Mouse (Mus musculus) midbrain, embryonic 16.5 days (tissue): ENCODE measurements around the gene Cyp20a1. TPM values are rescaled to one million over a fixed set of nuclear protein-coding genes. Genes with fewer than 3 reads are reported as not detected.

Experiments used
- ATAC-seq: fragments of 200-750 bp; cut with Nextera tagmentation; 2 replicates; pipeline ENCODE4 v1.8.0; 2017; ENCODE audit warnings: moderate TSS enrichment
- H3K27ac ChIP-seq: fragments of 300-500 bp; sonication (generic); 2 replicates; pipeline ENCODE4 v1.5.1; 2014; ENCODE audit warnings: mild to moderate bottlenecking, low read length, mixed read lengths
- H3K27me3 ChIP-seq: fragments of 300-500 bp; sonication (generic); 2 replicates; pipeline ENCODE4 v1.6.1; 2014; ENCODE audit warnings: low read depth, low read length, mixed read lengths; ENCODE audit not compliant: control insufficient read depth, insufficient read depth
- H3K36me3 ChIP-seq: fragments of 300-500 bp; sonication (generic); 2 replicates; pipeline ENCODE4 v1.6.1; 2014; ENCODE audit warnings: mild to moderate bottlenecking, low read length, moderate library complexity, mixed read lengths; ENCODE audit not compliant: control insufficient read depth, insufficient read depth
- H3K4me1 ChIP-seq: fragments of 300-500 bp; sonication (generic); 2 replicates; pipeline ENCODE4 v1.6.1; 2014; ENCODE audit warnings: mild to moderate bottlenecking, low read length, mixed read lengths; ENCODE audit not compliant: control insufficient read depth, insufficient read depth
- H3K4me2 ChIP-seq: fragments of 300-500 bp; sonication (generic); 2 replicates; pipeline ENCODE4 v1.6.1; 2014; ENCODE audit warnings: mild to moderate bottlenecking, low read length, mixed read lengths
- H3K4me3 ChIP-seq: fragments of 300-500 bp; sonication (generic); 2 replicates; pipeline ENCODE4 v1.5.1; 2014; ENCODE audit warnings: low read depth, mild to moderate bottlenecking, low read length, moderate library complexity, mixed read lengths
- H3K9ac ChIP-seq: fragments of 300-500 bp; sonication (generic); 2 replicates; pipeline ENCODE4 v1.6.1; 2014; ENCODE audit warnings: low read depth, low read length, mixed read lengths
- H3K9me3 ChIP-seq: fragments of 300-500 bp; sonication (generic); replicated peaks from 2 replicates; pipeline ENCODE4 v1.6.1; 2014; ENCODE audit warnings: mild to moderate bottlenecking, low read length, mixed read lengths; ENCODE audit not compliant: control insufficient read depth, poor library complexity, severe bottlenecking
- WGBS: fragments of 180-500 bp; shearing (Covaris S2); extraction: QIAGEN DNeasy Blood & Tissue Kit; methylation state at CpG from one replicate; pipeline ENCODE4 v1.1.7; 2014; 5-methylcytosine and 5-hydroxymethylcytosine counted together
- polyA plus RNA-seq: library from polyadenylated mRNA; unstranded; fragments of >200 nt; fragmentation: Nextera tagmentation; extraction: Ambion mirVana; gene quantifications from 2 replicates; pipeline ENCODE4 v1.2.1, GENCODE M21; 2015

Cyp20a1 gene
- polyA plus RNA-seq, 1 experiment from 2014 or later = 7.3 TPM

DNA sequence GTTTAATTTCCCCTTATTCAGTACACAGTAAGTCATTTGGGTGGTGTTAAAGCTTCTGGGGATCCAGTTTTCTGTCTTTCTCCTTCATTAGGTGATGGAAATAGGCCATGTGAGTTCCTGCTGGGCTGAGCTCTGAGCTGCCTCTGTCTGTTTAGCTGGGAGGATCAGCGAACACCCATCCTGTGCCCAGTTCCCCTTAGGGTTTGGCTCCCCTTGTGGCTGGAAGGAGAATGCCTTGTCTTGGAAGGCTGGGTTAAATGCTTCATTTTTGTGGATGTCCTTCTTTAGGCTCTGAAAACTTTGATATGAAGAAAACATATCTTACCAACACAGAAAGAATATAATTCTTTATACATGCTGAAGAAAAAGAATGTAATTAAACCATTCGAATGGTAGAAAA is 85.8 kb downstream of the Cyp20a1 start:
- Histone ChIP-seq H3K27ac (no peak overlapping the region), H3K4me3 (no peak overlapping the region), H3K27me3 (no peaks in the 10 kb centered on the region), H3K9ac (no peak overlapping the region), H3K9me3 (no peaks in the 10 kb centered on the region), H3K4me1 (no peaks in the 10 kb centered on the region), H3K4me2 (no peak overlapping the region), H3K36me3 (no peaks in the 10 kb centered on the region)
- no peak for ATAC-seq
- WGBS = 76% methylated on average over 2 of the region's 2 CpGs

- WGBS = 90% methylated on average over 5 of the region's 5 CpGs
- H3K4me3 ChIP-seq = no peak overlapping the region
Observed at GRCm38 (mm10) chr1:60431531-60431930, 88.4 kb downstream of the Cyp20a1 start.

DNA sequence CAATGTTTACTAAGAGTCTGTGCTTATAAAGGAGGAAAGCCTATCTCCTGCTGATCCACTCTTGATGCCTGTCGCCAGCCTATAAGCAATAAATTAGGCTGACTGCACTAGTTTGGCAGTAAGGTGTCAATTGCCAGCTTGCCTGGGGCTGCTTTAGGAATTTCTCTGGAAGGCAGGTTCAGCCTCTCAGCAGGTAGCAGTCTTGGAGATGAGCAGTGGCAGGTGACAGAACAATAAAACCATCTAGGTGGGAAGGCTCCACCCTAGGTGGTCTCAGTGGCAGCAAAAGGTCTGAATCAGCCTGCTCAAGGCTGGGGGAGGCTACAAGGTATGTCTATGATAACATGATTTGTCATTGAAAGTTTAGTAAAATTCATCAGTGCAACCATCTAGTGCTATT is 89.4 kb downstream of the Cyp20a1 start:
- H3K9ac ChIP-seq = no peak overlapping the region
- no peak overlapping the region for H3K4me2 ChIP-seq
- no peaks in the 10 kb centered on the region for H3K27me3 ChIP-seq
- no peaks in the 10 kb centered on the region for H3K9me3 ChIP-seq
- no peaks in the 10 kb centered on the region for H3K4me1 ChIP-seq
- ATAC-seq = no peak
- whole genome bisulfite sequencing = 18% methylated on average over 1 of the region's 1 CpGs
- no peak overlapping the region for H3K4me3 ChIP-seq
- H3K36me3 ChIP-seq = 0 out of 2 replicates have a peak, but pooled peaks cover 6% of the 10 kb centered on the region
- H3K27ac ChIP-seq = 0 out of 2 replicates have a peak overlapping the region, but pooled peaks have one; percentile 11

More at GRCm38 (mm10) chr1:60431531-60431930, 88.4 kb downstream of the Cyp20a1 start:
- no peak overlapping the region for H3K27ac ChIP-seq
- H3K9ac ChIP-seq = no peak overlapping the region
- 0 out of 2 replicates have a peak, but pooled peaks have one; percentile 39 for ATAC-seq
- 0 out of 2 replicates have a peak, but pooled peaks cover 3% of the 10 kb centered on the region for H3K36me3 ChIP-seq
- H3K4me2 ChIP-seq = no peak overlapping the region
- no peaks in the 10 kb centered on the region for H3K27me3 ChIP-seq
- no peaks in the 10 kb centered on the region for H3K4me1 ChIP-seq
- no peaks in the 10 kb centered on the region for H3K9me3 ChIP-seq

Other genes with a start within 250 kb of the Cyp20a1 start
- gene Carf, start 245.1 kb upstream of the Cyp20a1 start, polyA plus RNA-seq = 9.1 and 11.1 TPM in 2 replicates
- 51.0 and 52.5 TPM in 2 replicates for gene Wdr12, start 244.7 kb upstream of the Cyp20a1 start, polyA plus RNA-seq
- 7.8 and 9.8 TPM in 2 replicates for gene Nbeal1, start 162.7 kb upstream of the Cyp20a1 start, polyA plus RNA-seq
- gene Abi2, start 66.3 kb downstream of the Cyp20a1 start, polyA plus RNA-seq = 90.4 and 92.3 TPM in 2 replicates
- 20.7 and 23.6 TPM in 2 replicates for gene Raph1, start 223.8 kb downstream of the Cyp20a1 start, polyA plus RNA-seq